Mouse (Mus musculus) CH12.LX (cell line): Measurements from ENCODE around the gene Gm43518.

ENCODE experiments used
- BHLHE40 ChIP-seq: IDR thresholded peaks from 2 replicates; pipeline ENCODE4 v1.6.1; 2011; ENCODE audit warnings: mild to moderate bottlenecking, low read depth, low read length, improper control_type of control experiment
- CTCF ChIP-seq, 2 experiments: IDR thresholded peaks in 1 of 2; conservative IDR thresholded peaks in 1 of 2; 2 replicates each; pipeline ENCODE4 v1.5.1; 2011 to 2012; ENCODE audit warnings: low read depth in 2 of 2, low read length in 2 of 2, improper control_type of control experiment in 1 of 2, inconsistent platforms in 1 of 2, mild to moderate bottlenecking in 1 of 2, moderate library complexity in 1 of 2
- E2F4 ChIP-seq: IDR thresholded peaks from 2 replicates; pipeline ENCODE4 v1.6.1; 2011; ENCODE audit warnings: low read depth, low read length, improper control_type of control experiment; ENCODE audit not compliant: insufficient replicate concordance
- EP300 ChIP-seq: IDR thresholded peaks from 2 replicates; pipeline ENCODE4 v1.6.1; 2011; ENCODE audit warnings: low read length, improper control_type of control experiment
- HCFC1 ChIP-seq: IDR thresholded peaks from 2 replicates; pipeline ENCODE4 v1.6.1; 2012; ENCODE audit warnings: low read depth, mild to moderate bottlenecking, inconsistent platforms, low read length, improper control_type of control experiment
- JUND ChIP-seq: conservative IDR thresholded peaks from 2 replicates; pipeline ENCODE4 v1.6.1; 2011; ENCODE audit warnings: low read depth, low read length, improper control_type of control experiment
- KAT2A ChIP-seq: IDR thresholded peaks from 2 replicates; pipeline ENCODE4 v1.6.1; 2012; ENCODE audit warnings: low read length, improper control_type of control experiment, inconsistent platforms; ENCODE audit not compliant: insufficient replicate concordance
- MAX ChIP-seq: IDR thresholded peaks from 2 replicates; pipeline ENCODE4 v1.6.1; 2011; ENCODE audit warnings: low read length, improper control_type of control experiment
- POLR2A ChIP-seq: IDR thresholded peaks from 2 replicates; pipeline ENCODE4 v1.6.1; 2011; ENCODE audit warnings: low read depth, mild to moderate bottlenecking, improper control_type of control experiment, low read length
- RCOR1 ChIP-seq: conservative IDR thresholded peaks from 2 replicates; pipeline ENCODE4 v1.6.1; 2012; ENCODE audit warnings: low read depth, mild to moderate bottlenecking, inconsistent platforms, low read length, improper control_type of control experiment
- USF2 ChIP-seq: conservative IDR thresholded peaks from 2 replicates; pipeline ENCODE4 v1.6.1; 2011; ENCODE audit warnings: low read depth, low read length, improper control_type of control experiment
- ZC3H11A ChIP-seq: IDR thresholded peaks from 2 replicates; pipeline ENCODE4 v1.6.1; 2012; ENCODE audit warnings: low read depth, mild to moderate bottlenecking, inconsistent platforms, low read length, improper control_type of control experiment
- ZKSCAN1 ChIP-seq: IDR thresholded peaks from 2 replicates; pipeline ENCODE4 v1.6.1; 2012; ENCODE audit warnings: low read depth, inconsistent platforms, low read length, improper control_type of control experiment, borderline replicate concordance
- ZNF384 ChIP-seq: IDR thresholded peaks from 2 replicates; pipeline ENCODE4 v1.6.1; 2012; ENCODE audit warnings: low read depth, low read length, improper control_type of control experiment, inconsistent platforms

GRCm38 (mm10) chr5:123974179-123974485, 46.9 kb downstream of the Gm43518 start:
- no peak for TF ChIP-seq CTCF (conservative IDR thresholded peaks at IDR 0.05 in 1 of 2, IDR thresholded peaks at IDR 0.05 in 1 of 2; ENCODE audit: low read depth in 2 of 2, low read length in 2 of 2)
- TF ChIP-seq E2F4: no peak
- no peak for TF ChIP-seq POLR2A
- TF ChIP-seq BHLHE40: peak; percentile 44
- no peak for TF ChIP-seq EP300
- TF ChIP-seq ZNF384: no peak
- no peak for TF ChIP-seq ZC3H11A
- no peak for TF ChIP-seq JUND
- no peak for TF ChIP-seq USF2
- TF ChIP-seq MAX: no peak
- no peak for TF ChIP-seq KAT2A
- TF ChIP-seq ZKSCAN1: no peak
- no peak for TF ChIP-seq HCFC1
- no peak for TF ChIP-seq RCOR1
